Mouse (Mus musculus) hindbrain, embryonic 11.5 days (tissue): Measurements from ENCODE around the gene Zbtb25. TPM values are rescaled to one million over a fixed set of nuclear protein-coding genes. Genes with fewer than 3 reads are reported as not detected.
A peak's percentile ranks its signal among the peaks of the same experiment; 100 is the strongest.

Source experiments
- ATAC-seq: fragments of 200-750 bp; cut with Nextera tagmentation; 2 replicates; pipeline ENCODE4 v1.8.0; 2017; ENCODE audit warnings: mild to moderate bottlenecking, moderate TSS enrichment, moderate library complexity; ENCODE audit not compliant: low FRiP score
- DNase-seq: peaks from one replicate; pipeline ENCODE4 v3.0.0-alpha.2; 2015; ENCODE audit warnings: low spot score
- H3K27ac ChIP-seq: fragments of 300-500 bp; sonication (generic); 2 replicates; pipeline ENCODE4 v1.5.1; 2014; ENCODE audit warnings: mild to moderate bottlenecking, low read depth, low read length
- H3K27me3 ChIP-seq: fragments of 300-500 bp; sonication (generic); 2 replicates; pipeline ENCODE4 v1.6.1; 2014; ENCODE audit warnings: mild to moderate bottlenecking, low read length, moderate library complexity, mixed read lengths; ENCODE audit not compliant: control insufficient read depth, insufficient read depth
- H3K36me3 ChIP-seq: fragments of 300-500 bp; sonication (generic); 2 replicates; pipeline ENCODE4 v1.6.1; 2014; ENCODE audit warnings: mild to moderate bottlenecking, low read length, moderate library complexity, mixed read lengths; ENCODE audit not compliant: control insufficient read depth, insufficient read depth
- H3K4me1 ChIP-seq: fragments of 300-500 bp; sonication (generic); replicated peaks from 2 replicates; pipeline ENCODE4 v1.6.1; 2014; ENCODE audit warnings: low read length, mixed read lengths; ENCODE audit not compliant: control insufficient read depth, insufficient read depth
- H3K4me2 ChIP-seq: fragments of 300-500 bp; sonication (generic); replicated peaks from 2 replicates; pipeline ENCODE4 v1.6.1; 2014; ENCODE audit warnings: mild to moderate bottlenecking, low read depth, low read length
- H3K4me3 ChIP-seq: fragments of 300-500 bp; sonication (generic); 2 replicates; pipeline ENCODE4 v1.5.1; 2014; ENCODE audit warnings: low read depth, low read length
- H3K9ac ChIP-seq: fragments of 300-500 bp; sonication (generic); 2 replicates; pipeline ENCODE4 v1.6.1; 2014; ENCODE audit warnings: low read depth, low read length
- H3K9me3 ChIP-seq: fragments of 300-500 bp; sonication (generic); 2 replicates; pipeline ENCODE4 v1.6.1; 2016; ENCODE audit warnings: low read length; ENCODE audit not compliant: control insufficient read depth
- WGBS: fragments of 180-500 bp; shearing (Covaris S2); extraction: QIAGEN DNeasy Blood & Tissue Kit; methylation state at CpG from one replicate; pipeline ENCODE4 v1.1.7; 2014; 5-methylcytosine and 5-hydroxymethylcytosine counted together
- polyA plus RNA-seq: library from polyadenylated mRNA; unstranded; fragments of >200 nt; fragmentation: Nextera tagmentation; extraction: Ambion mirVana; gene quantifications from 2 replicates; pipeline ENCODE4 v1.2.1, GENCODE M21; 2014

Gene Zbtb25
- polyA plus RNA-seq, 1 experiment from 2014 or later: 19.2 TPM

GRCm38 (mm10) chr12:76335641-76336040 is 33.8 kb downstream of the Zbtb25 start:
- Histone ChIP-seq H3K4me1 (no peaks in the 10 kb centered on the region), H3K4me3 (no peak overlapping the region), H3K27me3 (no peaks in the 10 kb centered on the region), H3K36me3 (no peaks in the 10 kb centered on the region), H3K27ac (no peak overlapping the region), H3K9me3 (no peaks in the 10 kb centered on the region), H3K9ac (no peak overlapping the region), H3K4me2 (no peak overlapping the region)
- WGBS: 85% methylated on average over 5 of the region's 5 CpGs
- no peak for DNase-seq
- ATAC-seq: no peak

GRCm38 (mm10) chr12:76333688-76334087 is 35.7 kb downstream of the Zbtb25 start:
- H3K27ac ChIP-seq: no peak overlapping the region
- no peaks in the 10 kb centered on the region for H3K27me3 ChIP-seq
- H3K36me3 ChIP-seq: no peaks in the 10 kb centered on the region
- no peak overlapping the region for H3K4me2 ChIP-seq
- WGBS: 94% methylated on average over 5 of the region's 5 CpGs
- no peaks in the 10 kb centered on the region for H3K9me3 ChIP-seq
- H3K4me1 ChIP-seq: no peaks in the 10 kb centered on the region
- DNase-seq (no peak), ATAC-seq (no peak)
- H3K9ac ChIP-seq: no peak overlapping the region
- no peak overlapping the region for H3K4me3 ChIP-seq

GRCm38 (mm10) chr12:76328567-76329354 is 40.6 kb downstream of the Zbtb25 start:
- Histone ChIP-seq H3K4me3 (no peak overlapping the region), H3K9ac (no peak overlapping the region), H3K4me1 (0 out of 2 replicates have a peak, but pooled peaks cover 2% of the 10 kb centered on the region), H3K4me2 (no peak overlapping the region), H3K27me3 (no peaks in the 10 kb centered on the region), H3K27ac (no peak overlapping the region), H3K9me3 (no peaks in the 10 kb centered on the region), H3K36me3 (no peaks in the 10 kb centered on the region)
- no peak for ATAC-seq
- no peak for DNase-seq
- 88% methylated on average over 6 of the region's 6 CpGs for WGBS

- Histone ChIP-seq H3K9me3 (no peaks in the 10 kb centered on the region), H3K9ac (no peak overlapping the region), H3K36me3 (no peaks in the 10 kb centered on the region), H3K4me1 (0 out of 2 replicates have a peak, but pooled peaks cover 2% of the 10 kb centered on the region), H3K27ac (no peak overlapping the region), H3K27me3 (no peaks in the 10 kb centered on the region), H3K4me3 (no peak overlapping the region), H3K4me2 (no peak overlapping the region)
- 91% methylated on average over 23 of the region's 23 CpGs for whole genome bisulfite sequencing
- DNase-seq (no peak), ATAC-seq (no peak)
Observed at GRCm38 (mm10) chr12:76326437-76327220, 42.8 kb downstream of the Zbtb25 start.

- 2% methylated on average over 52 of the region's 53 CpGs for WGBS
- Histone ChIP-seq H3K9me3 (no peaks in the 10 kb centered on the region), H3K36me3 (no peaks in the 10 kb centered on the region), H3K9ac (peak within 1 kb of the TSS; percentile 79), H3K27me3 (no peaks in the 10 kb centered on the region), H3K4me2 (peak within 1 kb of the TSS; percentile 89), H3K4me3 (peak within 1 kb of the TSS; percentile 60), H3K27ac (no peak within 1 kb of the TSS), H3K4me1 (0 out of 2 replicates have a peak, but pooled peaks cover 2% of the 10 kb centered on the region)
- DNase-seq (peak; percentile 90), ATAC-seq (peak; percentile 99)
Observed at GRCm38 (mm10) chr12:76324679-76325431, 44.5 kb downstream of the Zbtb25 start, which contains the start of gene Akap5. Akap5 (plus strand) TSS chr12:76324891.

GRCm38 (mm10) chr12:76318282-76319212 is 50.9 kb downstream of the Zbtb25 start:
- no peak overlapping the region for H3K9ac ChIP-seq
- WGBS: 83% methylated on average over 9 of the region's 9 CpGs
- no peaks in the 10 kb centered on the region for H3K27me3 ChIP-seq
- DNase-seq (no peak), ATAC-seq (no peak)
- H3K4me3 ChIP-seq: no peak overlapping the region
- no peaks in the 10 kb centered on the region for H3K4me1 ChIP-seq
- H3K9me3 ChIP-seq: no peaks in the 10 kb centered on the region
- no peak overlapping the region for H3K4me2 ChIP-seq
- no peaks in the 10 kb centered on the region for H3K36me3 ChIP-seq
- 0 out of 2 replicates have a peak overlapping the region, but pooled peaks have one; percentile 24 for H3K27ac ChIP-seq

GRCm38 (mm10) chr12:76311951-76312350 is 57.5 kb downstream of the Zbtb25 start:
- ATAC-seq (no peak), DNase-seq (no peak)
- no peaks in the 10 kb centered on the region for H3K27me3 ChIP-seq
- no peaks in the 10 kb centered on the region; the same call in 1 of the 2 replicates for H3K4me1 ChIP-seq
- H3K4me2 ChIP-seq: no peak overlapping the region
- H3K27ac ChIP-seq: no peak overlapping the region
- no peak overlapping the region for H3K4me3 ChIP-seq
- no peak overlapping the region for H3K9ac ChIP-seq
- no peaks in the 10 kb centered on the region for H3K36me3 ChIP-seq
- 94% methylated on average over 8 of the region's 8 CpGs for WGBS
- no peaks in the 10 kb centered on the region for H3K9me3 ChIP-seq
